Mouse (Mus musculus): ENCODE results near the gene Slc25a23. TPM values are rescaled to one million over a fixed set of nuclear protein-coding genes. Genes with fewer than 3 reads are reported as not detected.
A peak's percentile ranks its signal among the peaks of the same experiment; 100 is the strongest.

Slc25a23 gene
- polyA plus RNA-seq, 1 experiment, result 0.89 TPM

DNA sequence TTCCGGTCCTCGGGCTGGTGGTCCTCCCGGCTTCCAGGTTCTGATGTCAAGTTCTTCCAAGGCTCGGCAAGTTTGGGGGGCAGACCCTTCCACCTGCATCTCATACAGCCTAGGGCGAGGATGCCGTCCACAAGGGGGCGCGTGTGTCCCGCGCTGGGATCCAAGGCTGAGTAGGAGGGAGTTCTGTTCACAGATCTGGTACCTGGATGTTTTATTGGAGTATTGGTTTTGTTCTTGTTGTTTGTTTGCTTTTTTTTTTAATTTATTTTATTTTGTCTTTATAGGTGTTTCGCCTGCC lies 36.9 kb upstream of the Slc25a23 start:
- TF ChIP-seq MYOD1 (IDR thresholded peaks at IDR 0.05; ENCODE audit: control insufficient read depth, insufficient read length, low read depth), result no peak
- peak; percentile 90 for TF ChIP-seq CTCF (IDR thresholded peaks at IDR 0.05; ENCODE audit: control insufficient read depth, insufficient read depth, insufficient read length)
- no peak for TF ChIP-seq USF1 (IDR thresholded peaks at IDR 0.05; ENCODE audit: low read depth)
- TF ChIP-seq MAX (IDR thresholded peaks at IDR 0.05), result no peak
- Histone ChIP-seq H3K79me3 (ENCODE audit: low read depth) (no peaks in the 10 kb centered on the region), H3K27me3 (ENCODE audit: control insufficient read depth, insufficient read depth, insufficient read length) (no peaks in the 10 kb centered on the region), H3K4me3 (ENCODE audit: insufficient read depth, poor library complexity, severe bottlenecking) (no peak overlapping the region), H3K79me2 (ENCODE audit: control insufficient read depth, insufficient read depth) (no peaks in the 10 kb centered on the region), H3K36me3 (ENCODE audit: control insufficient read depth, insufficient read depth) (no peaks in the 10 kb centered on the region), H3ac (ENCODE audit: control insufficient read depth, insufficient read length, low read depth) (no peak overlapping the region)

DNA sequence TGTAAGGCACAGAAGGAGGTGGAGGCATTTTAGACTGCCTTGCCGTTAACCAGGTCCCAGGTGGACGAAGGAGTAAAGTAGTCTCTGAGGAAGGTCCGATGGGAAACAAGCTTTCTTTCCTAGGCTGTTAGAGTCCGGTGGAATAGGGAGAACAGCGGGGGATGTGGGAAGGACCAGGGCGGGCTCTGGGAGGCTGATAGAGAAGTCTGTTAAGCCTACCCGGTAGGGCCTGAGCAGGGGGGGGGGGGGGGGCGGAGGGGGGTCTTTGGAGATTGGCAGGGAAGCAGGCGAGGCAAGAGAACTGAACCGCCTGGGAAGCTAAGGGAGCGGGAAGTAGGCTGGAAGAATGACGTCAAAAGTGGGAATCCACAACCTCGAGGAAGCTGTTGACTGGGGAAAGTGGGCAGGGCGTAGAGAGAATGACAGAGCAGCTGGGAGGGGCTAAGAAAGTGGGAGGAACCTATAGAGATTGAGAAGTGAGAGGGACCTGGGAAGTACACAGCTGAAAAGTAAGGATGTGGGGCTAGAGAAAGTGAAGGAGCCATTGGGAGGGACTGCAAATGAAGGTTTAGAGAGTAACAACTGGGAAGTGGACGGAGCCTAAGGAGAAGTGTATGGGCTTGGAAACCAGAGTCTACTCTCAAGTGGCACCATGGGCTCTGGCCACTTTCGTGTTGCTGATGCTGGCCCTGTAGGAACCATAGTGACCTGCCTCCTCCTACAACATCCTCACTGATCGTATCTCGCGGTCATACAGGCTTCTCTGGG lies 36.4 kb upstream of the Slc25a23 start:
- Histone ChIP-seq H3K27me3 (ENCODE audit: control insufficient read depth, insufficient read depth, insufficient read length) (no peaks in the 10 kb centered on the region), H3K4me3 (ENCODE audit: insufficient read depth, poor library complexity, severe bottlenecking) (no peak overlapping the region), H3K79me3 (ENCODE audit: low read depth) (no peaks in the 10 kb centered on the region), H3K79me2 (ENCODE audit: control insufficient read depth, insufficient read depth) (no peaks in the 10 kb centered on the region), H3ac (ENCODE audit: control insufficient read depth, insufficient read length, low read depth) (no peak overlapping the region), H3K36me3 (ENCODE audit: control insufficient read depth, insufficient read depth) (no peaks in the 10 kb centered on the region)
- TF ChIP-seq CTCF (IDR thresholded peaks at IDR 0.05; ENCODE audit: control insufficient read depth, insufficient read depth, insufficient read length) (no peak), CEBPB (IDR thresholded peaks at IDR 0.05; ENCODE audit: low read depth) (no peak), MAX (IDR thresholded peaks at IDR 0.05) (no peak), MYOG (IDR thresholded peaks at IDR 0.05; ENCODE audit: control insufficient read depth, extremely low read depth, insufficient read length) (no peak), FOSL1 (IDR thresholded peaks at IDR 0.05; ENCODE audit: insufficient read depth, low read length, poor library complexity, severe bottlenecking) (no peak), USF1 (IDR thresholded peaks at IDR 0.05; ENCODE audit: low read depth) (no peak), MYOD1 (IDR thresholded peaks at IDR 0.05; ENCODE audit: control insufficient read depth, insufficient read length, low read depth) (no peak)

DNA sequence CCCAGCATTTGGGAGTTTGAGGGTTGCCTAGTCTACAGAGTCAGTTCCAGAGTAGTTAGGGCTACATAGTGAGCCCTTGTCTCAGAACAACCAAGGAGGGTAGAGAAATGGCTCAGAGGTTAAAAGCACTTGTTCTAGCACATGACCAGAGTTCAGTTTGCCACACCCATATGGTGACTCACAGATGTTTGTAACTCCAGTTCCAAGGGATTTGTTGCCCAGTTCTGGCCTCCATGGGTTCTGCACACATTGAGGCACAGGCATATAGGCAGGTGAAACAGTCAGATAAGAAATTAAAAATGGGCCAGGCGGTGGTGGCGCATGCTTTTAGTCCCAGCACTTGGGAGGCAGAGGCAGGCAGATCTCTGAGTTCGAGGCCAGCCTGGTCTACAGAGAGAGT lies 34.6 kb upstream of the Slc25a23 start:
- TF ChIP-seq CTCF (IDR thresholded peaks at IDR 0.05; ENCODE audit: control insufficient read depth, insufficient read depth, insufficient read length), result no peak
- no peak for TF ChIP-seq MAX (IDR thresholded peaks at IDR 0.05)
- no peak for TF ChIP-seq MYOD1 (IDR thresholded peaks at IDR 0.05; ENCODE audit: control insufficient read depth, insufficient read length, low read depth)
- TF ChIP-seq USF1 (IDR thresholded peaks at IDR 0.05; ENCODE audit: low read depth), result no peak
- no peak for TF ChIP-seq FOSL1 (IDR thresholded peaks at IDR 0.05; ENCODE audit: insufficient read depth, low read length, poor library complexity, severe bottlenecking)
- no peak for TF ChIP-seq MYOG (IDR thresholded peaks at IDR 0.05; ENCODE audit: control insufficient read depth, extremely low read depth, insufficient read length)
- no peak for TF ChIP-seq CEBPB (IDR thresholded peaks at IDR 0.05; ENCODE audit: low read depth)
- no peak overlapping the region for H3ac ChIP-seq (ENCODE audit: control insufficient read depth, insufficient read length, low read depth)
- H3K79me2 ChIP-seq (ENCODE audit: control insufficient read depth, insufficient read depth), result no peaks in the 10 kb centered on the region
- H3K79me3 ChIP-seq (ENCODE audit: low read depth), result no peaks in the 10 kb centered on the region
- no peak overlapping the region for H3K4me3 ChIP-seq (ENCODE audit: insufficient read depth, poor library complexity, severe bottlenecking)
- no peaks in the 10 kb centered on the region for H3K36me3 ChIP-seq (ENCODE audit: control insufficient read depth, insufficient read depth)
- peaks cover 4% of the 10 kb centered on the region for H3K27me3 ChIP-seq (ENCODE audit: control insufficient read depth, insufficient read depth, insufficient read length)

DNA sequence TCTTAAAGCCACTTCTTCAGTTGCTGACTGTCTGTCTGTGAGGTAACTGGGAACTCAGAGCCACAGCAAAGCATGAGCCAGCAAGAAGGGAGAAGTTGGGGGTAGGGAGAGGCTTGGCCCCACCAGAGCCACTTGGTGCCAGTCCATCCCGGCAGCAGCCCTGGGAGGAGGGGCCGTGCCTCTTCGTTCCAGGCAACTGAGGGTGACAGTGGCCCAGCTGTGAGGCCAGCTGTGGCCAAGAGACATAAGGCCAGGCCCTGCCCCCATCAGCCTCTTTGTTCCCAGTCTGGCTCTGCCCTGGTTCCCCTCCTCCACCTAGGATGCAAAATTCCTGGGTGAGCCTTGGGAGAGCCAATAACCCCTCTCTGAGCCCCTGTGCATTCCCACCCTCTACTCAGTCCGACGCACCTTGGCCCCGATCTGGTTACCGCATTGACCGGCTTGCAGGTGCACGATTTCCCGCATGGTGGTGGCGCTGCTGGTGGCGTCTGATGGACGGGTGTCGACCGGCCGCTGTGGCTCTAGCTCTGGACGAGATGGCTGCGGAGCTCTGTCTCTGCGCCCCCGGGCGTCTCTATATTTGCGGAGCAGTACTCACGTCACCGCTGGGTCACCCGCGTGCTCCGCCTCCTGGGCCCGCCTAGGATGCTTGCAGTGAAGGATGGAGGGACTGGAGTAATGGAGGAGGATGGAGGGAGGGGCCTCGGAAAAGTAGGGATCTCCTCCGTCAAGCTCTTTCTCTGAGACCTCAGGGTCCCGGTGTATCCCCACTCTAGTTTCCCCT lies 27.6 kb upstream of the Slc25a23 start, which contains the start of gene Tubb4a:
TSS of gene Tubb4a (minus strand) at position 734 of the 784 bp plus-strand sequence.
- no peak within 1 kb of the TSS for H3ac ChIP-seq (ENCODE audit: control insufficient read depth, insufficient read length, low read depth)
- TF ChIP-seq CTCF (IDR thresholded peaks at IDR 0.05; ENCODE audit: control insufficient read depth, insufficient read depth, insufficient read length) (no peak), USF1 (IDR thresholded peaks at IDR 0.05; ENCODE audit: low read depth) (no peak), CEBPB (IDR thresholded peaks at IDR 0.05; ENCODE audit: low read depth) (no peak), MYOG (IDR thresholded peaks at IDR 0.05; ENCODE audit: control insufficient read depth, extremely low read depth, insufficient read length) (no peak), MAX (IDR thresholded peaks at IDR 0.05) (no peak), FOSL1 (IDR thresholded peaks at IDR 0.05; ENCODE audit: insufficient read depth, low read length, poor library complexity, severe bottlenecking) (no peak), MYOD1 (IDR thresholded peaks at IDR 0.05; ENCODE audit: control insufficient read depth, insufficient read length, low read depth) (no peak)
- H3K79me3 ChIP-seq (ENCODE audit: low read depth), result no peaks in the 10 kb centered on the region
- no peaks in the 10 kb centered on the region for H3K79me2 ChIP-seq (ENCODE audit: control insufficient read depth, insufficient read depth)
- no peak within 1 kb of the TSS for H3K4me3 ChIP-seq (ENCODE audit: insufficient read depth, poor library complexity, severe bottlenecking)
- H3K36me3 ChIP-seq (ENCODE audit: control insufficient read depth, insufficient read depth), result no peaks in the 10 kb centered on the region
- H3K27me3 ChIP-seq (ENCODE audit: control insufficient read depth, insufficient read depth, insufficient read length), result peaks cover 43% of the 10 kb centered on the region

DNA sequence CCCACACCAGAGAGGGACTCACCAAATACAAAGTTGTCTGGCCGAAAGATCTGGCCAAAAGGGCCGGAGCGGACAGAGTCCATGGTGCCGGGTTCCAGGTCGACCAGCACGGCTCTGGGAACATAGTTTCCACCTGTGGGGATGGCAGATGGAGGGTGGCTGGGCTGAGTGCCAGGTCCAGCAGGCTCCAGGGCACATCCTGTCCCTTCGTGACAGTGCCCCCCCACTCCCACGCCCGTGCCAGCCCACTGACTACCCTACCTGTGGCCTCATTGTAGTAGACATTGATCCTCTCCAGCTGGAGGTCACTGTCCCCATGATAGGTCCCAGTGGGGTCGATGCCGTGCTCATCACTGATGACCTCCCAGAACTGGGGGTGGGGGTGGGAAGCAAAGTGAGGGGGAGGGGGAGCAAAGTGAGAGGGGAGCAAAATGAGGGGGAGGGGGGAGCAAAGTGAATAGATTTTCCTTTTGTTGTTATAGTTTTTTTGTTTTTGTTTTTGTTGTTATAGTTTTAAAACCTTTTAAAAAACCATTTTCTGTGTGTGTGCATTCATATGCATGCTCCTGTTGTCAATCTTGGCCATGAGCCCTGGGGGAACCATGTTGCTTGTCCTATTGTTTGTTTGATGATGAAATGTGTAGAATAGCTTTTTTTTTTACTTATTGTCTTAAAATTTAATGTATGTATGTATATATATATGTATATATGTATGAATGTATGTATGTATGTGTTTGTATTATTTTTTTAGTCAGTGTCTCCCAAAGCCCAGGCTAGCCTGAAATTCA lies 26.5 kb upstream of the Slc25a23 start:
- no peaks in the 10 kb centered on the region for H3K79me2 ChIP-seq (ENCODE audit: control insufficient read depth, insufficient read depth)
- no peak overlapping the region for H3ac ChIP-seq (ENCODE audit: control insufficient read depth, insufficient read length, low read depth)
- peaks cover 49% of the 10 kb centered on the region for H3K27me3 ChIP-seq (ENCODE audit: control insufficient read depth, insufficient read depth, insufficient read length)
- H3K79me3 ChIP-seq (ENCODE audit: low read depth), result no peaks in the 10 kb centered on the region
- TF ChIP-seq MYOG (IDR thresholded peaks at IDR 0.05; ENCODE audit: control insufficient read depth, extremely low read depth, insufficient read length) (no peak), CEBPB (IDR thresholded peaks at IDR 0.05; ENCODE audit: low read depth) (no peak), MYOD1 (IDR thresholded peaks at IDR 0.05; ENCODE audit: control insufficient read depth, insufficient read length, low read depth) (no peak), MAX (IDR thresholded peaks at IDR 0.05) (no peak), USF1 (IDR thresholded peaks at IDR 0.05; ENCODE audit: low read depth) (no peak)
- H3K36me3 ChIP-seq (ENCODE audit: control insufficient read depth, insufficient read depth), result no peaks in the 10 kb centered on the region
- no peak overlapping the region for H3K4me3 ChIP-seq (ENCODE audit: insufficient read depth, poor library complexity, severe bottlenecking)
